ENCODE assay signal across 12 mouse cellular contexts in genomic region chr5:121930261-121930660, GRCm38 (mm10).
DNase-seq lines count a peak whose midpoint lies in the region; ATAC-seq and TF ChIP-seq lines count a peak whose summit lies in the region.
"Had no signal": no experiment of that assay in that cellular context is flagged by ENCODE, and none has a peak within 500 bp of the region (broad histone marks: within the 10 kb centered on the region; RNA-seq: fewer than 3 reads in every experiment).

No protein-coding gene starts in this region.

- no peak for TF ChIP-seq EP300 in stomach, postnatal 0 days (optimal IDR thresholded peaks at IDR 0.05)

- WGBS in kidney, embryonic 16.5 days, result 18% methylated on average over 9 of the region's 9 CpGs
- 37% methylated on average over 9 of the region's 9 CpGs for WGBS in kidney, adult 2 months
- 14% methylated on average over 9 of the region's 9 CpGs for WGBS in stomach, embryonic 14.5 days
- 21% methylated on average over 9 of the region's 9 CpGs for WGBS in stomach, postnatal 0 days
- 23% methylated on average over 9 of the region's 9 CpGs for WGBS in hindbrain, embryonic 15.5 days

- H3K9ac ChIP-seq in kidney, embryonic 16.5 days (replicated peaks; ENCODE audit: low read length), result no peak overlapping the region
- H3K9ac ChIP-seq in stomach, embryonic 14.5 days (replicated peaks; ENCODE audit: low read depth, low read length), result no peak overlapping the region
- no peak overlapping the region for H3K9ac ChIP-seq in stomach, postnatal 0 days (ENCODE audit: low read length)
- no peak overlapping the region for H3K9ac ChIP-seq in hindbrain, embryonic 15.5 days
- H3K9ac ChIP-seq: liver, embryonic 15.5 days had no signal

- no peaks in the 10 kb centered on the region for H3K36me3 ChIP-seq in kidney, embryonic 16.5 days (ENCODE audit: insufficient read depth, low read length)
- H3K36me3 ChIP-seq in kidney, adult 2 months (ENCODE audit: control insufficient read depth, insufficient read depth, low read length), result no peaks in the 10 kb centered on the region
- no peaks in the 10 kb centered on the region for H3K36me3 ChIP-seq in stomach, embryonic 14.5 days (ENCODE audit: control insufficient read depth, insufficient read depth, low read length)
- H3K36me3 ChIP-seq in stomach, postnatal 0 days (ENCODE audit: control insufficient read depth, insufficient read depth, low read length), result no peaks in the 10 kb centered on the region
- no peaks in the 10 kb centered on the region for H3K36me3 ChIP-seq in hindbrain, embryonic 15.5 days
- H3K36me3 ChIP-seq: liver, embryonic 15.5 days had no signal

- peak overlapping the region; percentile 11; the same call in 1 of the 2 replicates for H3K27ac ChIP-seq in kidney, embryonic 16.5 days (ENCODE audit: low read length)
- H3K27ac ChIP-seq in kidney, adult 2 months (ENCODE audit: insufficient read depth, low read depth, low read length), result no peak overlapping the region
- H3K27ac ChIP-seq in stomach, embryonic 14.5 days (ENCODE audit: low read length), result peak overlapping the region; percentile 21; the same call in 1 of the 2 replicates
- H3K27ac ChIP-seq in stomach, postnatal 0 days (replicated peaks), result no peak overlapping the region
- peak overlapping the region; percentile 39 for H3K27ac ChIP-seq in hindbrain, embryonic 15.5 days (replicated peaks)
- H3K27ac ChIP-seq: liver, embryonic 15.5 days had no signal

- DNase-seq in kidney, adult 2 months, result no peak
- DNase-seq in stomach, postnatal 0 days (ENCODE audit: low spot score), result no peak
- no peak for DNase-seq in right cerebral cortex, postnatal 36 days (ENCODE audit: low spot score in 2 of 2)
- no peak for DNase-seq in thymus, postnatal 0 days (ENCODE audit: low spot score)
- DNase-seq: adrenal gland, adult 2 months; cerebellum, adult 9-11 months; heart, postnatal 4 days; layer of hippocampus, adult 9-11 months had no signal

- no peak overlapping the region for H3K4me2 ChIP-seq in kidney, embryonic 16.5 days (replicated peaks; ENCODE audit: low read depth, low read length)
- H3K4me2 ChIP-seq in stomach, embryonic 14.5 days (replicated peaks; ENCODE audit: low read depth, low read length), result no peak overlapping the region
- H3K4me2 ChIP-seq in stomach, postnatal 0 days (replicated peaks; ENCODE audit: low read depth), result no peak overlapping the region
- no peak overlapping the region for H3K4me2 ChIP-seq in hindbrain, embryonic 15.5 days
- H3K4me2 ChIP-seq: liver, embryonic 15.5 days had no signal

- H3K27me3 ChIP-seq in kidney, embryonic 16.5 days (ENCODE audit: insufficient read depth, low read length), result peaks cover 9% of the 10 kb centered on the region
- no peaks in the 10 kb centered on the region for H3K27me3 ChIP-seq in kidney, adult 2 months (replicated peaks; ENCODE audit: control insufficient read depth, insufficient read depth, low read length)
- 0 out of 2 replicates have a peak, but pooled peaks cover 5% of the 10 kb centered on the region for H3K27me3 ChIP-seq in stomach, embryonic 14.5 days (ENCODE audit: control insufficient read depth, insufficient read depth, low read length)
- H3K27me3 ChIP-seq in stomach, postnatal 0 days (ENCODE audit: control insufficient read depth, insufficient read depth, low read length), result no peaks in the 10 kb centered on the region
- H3K27me3 ChIP-seq in hindbrain, embryonic 15.5 days, result no peaks in the 10 kb centered on the region

- peak; percentile 32; the same call in 1 of the 2 replicates for ATAC-seq in kidney, embryonic 16.5 days (ENCODE audit: low FRiP score, low TSS enrichment)
- ATAC-seq in stomach, embryonic 14.5 days (ENCODE audit: insufficient number of reproducible peaks, insufficient read depth, low FRiP score, low read depth), result no peak
- no peak for ATAC-seq in stomach, postnatal 0 days (ENCODE audit: low FRiP score, low TSS enrichment)
- 0 out of 2 replicates have a peak, but pooled peaks have one; percentile 16 for ATAC-seq in hindbrain, embryonic 15.5 days (ENCODE audit: low FRiP score, low read depth)

- no peak for TF ChIP-seq CTCF in kidney, adult 2 months (conservative IDR thresholded peaks at IDR 0.05; ENCODE audit: insufficient read depth, insufficient read length, low read depth, low read length)
- no peak for TF ChIP-seq CTCF in stomach, postnatal 0 days (IDR thresholded peaks at IDR 0.05; ENCODE audit: low read depth)

- H3K4me1 ChIP-seq in kidney, embryonic 16.5 days (ENCODE audit: insufficient read depth, low read length), result peaks cover 3% of the 10 kb centered on the region; the same call in 1 of the 2 replicates
- H3K4me1 ChIP-seq in kidney, adult 2 months (ENCODE audit: control insufficient read depth, insufficient read depth, low read length), result no peaks in the 10 kb centered on the region
- H3K4me1 ChIP-seq in stomach, embryonic 14.5 days (ENCODE audit: control insufficient read depth, insufficient read depth, low read length), result peaks cover 18% of the 10 kb centered on the region; the same call in 1 of the 2 replicates
- H3K4me1 ChIP-seq in stomach, postnatal 0 days (replicated peaks; ENCODE audit: control insufficient read depth, insufficient read depth), result no peaks in the 10 kb centered on the region
- H3K4me1 ChIP-seq in hindbrain, embryonic 15.5 days (replicated peaks), result peaks cover 62% of the 10 kb centered on the region
- H3K4me1 ChIP-seq: liver, embryonic 15.5 days had no signal

- no peaks in the 10 kb centered on the region for H3K9me3 ChIP-seq in kidney, embryonic 16.5 days (ENCODE audit: low read length)
- H3K9me3 ChIP-seq in stomach, embryonic 14.5 days (ENCODE audit: control insufficient read depth, low read depth, low read length), result no peaks in the 10 kb centered on the region
- no peaks in the 10 kb centered on the region for H3K9me3 ChIP-seq in stomach, postnatal 0 days (ENCODE audit: control insufficient read depth, low read length)
- H3K9me3 ChIP-seq in hindbrain, embryonic 15.5 days, result no peaks in the 10 kb centered on the region
- H3K9me3 ChIP-seq: liver, embryonic 15.5 days had no signal

- TF ChIP-seq POLR2A in kidney, adult 2 months (IDR thresholded peaks at IDR 0.05; ENCODE audit: low read depth, low read length), result no peak

- H3K4me3 ChIP-seq in kidney, embryonic 16.5 days (ENCODE audit: low read length), result no peak overlapping the region
- no peak overlapping the region for H3K4me3 ChIP-seq in kidney, adult 2 months (ENCODE audit: insufficient read depth, low read depth, low read length)
- H3K4me3 ChIP-seq in stomach, embryonic 14.5 days (ENCODE audit: low read depth, low read length), result no peak overlapping the region
- no peak overlapping the region for H3K4me3 ChIP-seq in stomach, postnatal 0 days (ENCODE audit: low read depth, low read length)
- H3K4me3 ChIP-seq in hindbrain, embryonic 15.5 days, result no peak overlapping the region
- H3K4me3 ChIP-seq: liver, embryonic 15.5 days had no signal

Comparison
In these comparisons a context has a peak if more than half of its experiments do, and no peak if none do; other contexts are left out.
1. H3K27ac ChIP-seq: peak in kidney, embryonic 16.5 days (single experiment), stomach, embryonic 14.5 days (single experiment) and hindbrain, embryonic 15.5 days (single experiment); none in kidney, adult 2 months (single experiment) and stomach, postnatal 0 days (single experiment).
2. ATAC-seq: peak in kidney, embryonic 16.5 days (single experiment) and hindbrain, embryonic 15.5 days (single experiment); none in stomach, embryonic 14.5 days (single experiment) and stomach, postnatal 0 days (single experiment).